Mouse (Mus musculus): ENCODE measurements around the gene Ceacam12.
"Not testable (repeated sequence)": the region's sequence is repeated elsewhere in the genome, so short reads cannot be mapped to it uniquely, and the experiment has no call there.

Gene Ceacam12

GRCm38 (mm10) chr7:18065629-18066028 lies at the start of gene Ceacam12:
Gene Ceacam12 (plus strand): TSS chr7:18065929.
- DNase-seq (ENCODE audit: low read depth, low spot score) = no peak

GRCm38 (mm10) chr7:18073821-18074220 lies 8.1 kb downstream of the Ceacam12 start:
- not testable (repeated sequence) for DNase-seq (ENCODE audit: low read depth, low spot score)

- no peak for DNase-seq (ENCODE audit: low read depth, low spot score)
These were observed 35.1 kb downstream of the Ceacam12 start for GRCm38 (mm10) chr7:18100785-18101184.
